In genomic region chr12:17470528-17470927, GRCm38 (mm10) we compare ENCODE assay signal across 5 mouse cellular contexts.
A peak's percentile ranks its signal among the peaks of the same experiment; 100 is the strongest.
DNase-seq lines count a peak whose midpoint lies in the region; ATAC-seq and TF ChIP-seq lines count a peak whose summit lies in the region.
"Not testable (repeated sequence)": the region's sequence is repeated elsewhere in the genome, so short reads cannot be mapped to it uniquely, and the experiment has no call there.

No protein-coding gene starts in this region.

- not testable (repeated sequence) for H3K9ac ChIP-seq in liver, adult 2 months (ENCODE audit: low read depth, low read length); liver, postnatal 0 days (replicated peaks)

- H3K36me3 ChIP-seq in kidney, adult 2 months (ENCODE audit: control insufficient read depth, insufficient read depth, low read length); liver, adult 2 months (ENCODE audit: control insufficient read depth, insufficient read depth, low read length); liver, postnatal 0 days (replicated peaks; ENCODE audit: insufficient read depth, low read length): not testable (repeated sequence)

- H3K27ac ChIP-seq in brown adipose tissue, adult 24 weeks (replicated peaks; ENCODE audit: low read depth, low read length): peak overlapping the region; percentile 47; the same call in 1 of the 2 replicates
- peak overlapping the region; percentile 33; the same call in 1 of the 2 replicates for H3K27ac ChIP-seq in kidney, adult 2 months (ENCODE audit: insufficient read depth, low read depth, low read length)
- H3K27ac ChIP-seq in liver, adult 2 months (replicated peaks; ENCODE audit: insufficient read depth, low read depth, low read length): peak overlapping the region; percentile 94
- H3K27ac ChIP-seq in liver, postnatal 0 days (ENCODE audit: low read depth): peak overlapping the region; percentile 63; the same call in 1 of the 2 replicates

- H3K9me3 ChIP-seq in liver, postnatal 0 days (ENCODE audit: low read length): not testable (repeated sequence)

- H3K4me3 ChIP-seq in brown adipose tissue, adult 24 weeks (ENCODE audit: insufficient read depth, low read depth, low read length); kidney, adult 2 months (ENCODE audit: insufficient read depth, low read depth, low read length); liver, adult 2 months (ENCODE audit: insufficient read depth, low read depth, low read length); liver, postnatal 0 days (ENCODE audit: low read depth, low read length): not testable (repeated sequence)

- TF ChIP-seq POLR2A in kidney, adult 2 months (IDR thresholded peaks at IDR 0.05; ENCODE audit: low read depth, low read length); liver, adult 2 months (IDR thresholded peaks at IDR 0.05; ENCODE audit: extremely low read depth, insufficient read depth, low read length): not testable (repeated sequence)

- not testable (repeated sequence) for DNase-seq in kidney, adult 2 months; liver, postnatal 0 days
- DNase-seq in liver, adult 2 months (ENCODE audit: extremely low read depth, low read depth, low spot score): peak; percentile 88
- peak; percentile 15 for DNase-seq in testis, postnatal 10 days (ENCODE audit: low spot score)

- H3K79me2 ChIP-seq in liver, adult 2 months (ENCODE audit: control insufficient read depth, insufficient read depth, low read length): not testable (repeated sequence)

- not testable (repeated sequence) for ATAC-seq in liver, postnatal 0 days

- not testable (repeated sequence) for TF ChIP-seq CTCF in kidney, adult 2 months (conservative IDR thresholded peaks at IDR 0.05; ENCODE audit: insufficient read depth, insufficient read length, low read depth, low read length); liver, adult 2 months (IDR thresholded peaks at IDR 0.05; ENCODE audit: low read depth, low read length); liver, postnatal 0 days (IDR thresholded peaks at IDR 0.05; ENCODE audit: low read depth)

- H3K27me3 ChIP-seq in kidney, adult 2 months (replicated peaks; ENCODE audit: control insufficient read depth, insufficient read depth, low read length); liver, adult 2 months (ENCODE audit: control insufficient read depth, insufficient read depth, low read length); liver, postnatal 0 days (ENCODE audit: insufficient read depth, low read length): not testable (repeated sequence)

- peaks cover 11% of the 10 kb centered on the region; the same call in 1 of the 2 replicates for H3K4me1 ChIP-seq in brown adipose tissue, adult 24 weeks (ENCODE audit: control insufficient read depth, insufficient read depth, insufficient read length, low read length)
- peaks cover 17% of the 10 kb centered on the region for H3K4me1 ChIP-seq in kidney, adult 2 months (ENCODE audit: control insufficient read depth, insufficient read depth, low read length)
- peaks cover 21% of the 10 kb centered on the region for H3K4me1 ChIP-seq in liver, adult 2 months (ENCODE audit: control insufficient read depth, insufficient read depth, low read length)
- H3K4me1 ChIP-seq in liver, postnatal 0 days (ENCODE audit: insufficient read depth): peaks cover 13% of the 10 kb centered on the region

- not testable (repeated sequence) for H3K4me2 ChIP-seq in liver, postnatal 0 days (ENCODE audit: low read depth, low read length)

- not testable (repeated sequence) for TF ChIP-seq EP300 in liver, postnatal 0 days (IDR thresholded peaks at IDR 0.05; ENCODE audit: low read depth)

Comparison
In these comparisons a context has a peak if more than half of its experiments do, and no peak if none do; other contexts are left out.
1. H3K27ac ChIP-seq: peak in every context shown above with its lines; median percentile 94 in liver, adult 2 months; 63 in liver, postnatal 0 days; 47 in brown adipose tissue, adult 24 weeks; 33 in kidney, adult 2 months.